Mouse (Mus musculus): ENCODE results near the gene Mnat1. TPM values are rescaled to one million over a fixed set of nuclear protein-coding genes. Genes with fewer than 3 reads are reported as not detected.

The Mnat1 gene
- polyA plus RNA-seq (2012; rRNA removed), result 3.3 and 4.6 TPM in 2 replicates

GRCm38 (mm10) chr12:73123093-73124041, at the start of gene Mnat1:
Gene Mnat1, plus strand, starts transcription at chr12:73123717.

GRCm38 (mm10) chr12:73113196-73113595, 10.3 kb upstream of the Mnat1 start, which contains the start of gene Six4:
Gene Six4, minus strand, starts transcription at chr12:73113456.

GRCm38 (mm10) chr12:73286287-73287092, 163.0 kb downstream of the Mnat1 start, which contains the start of the genes Trmt5 and Slc38a6:
Gene Trmt5, minus strand, starts transcription at chr12:73286710.
Gene Slc38a6, plus strand, starts transcription at chr12:73286779.

Other genes with a start within 250 kb of the Mnat1 start
- gene Six6, start 183.8 kb upstream of the Mnat1 start, polyA plus RNA-seq (2012; rRNA removed), result not detected in 2 replicates
- not detected in 2 replicates for gene 4930447C04Rik, start 182.9 kb upstream of the Mnat1 start, polyA plus RNA-seq (2012; rRNA removed)
- 0.31 and 0.71 TPM in 2 replicates for gene Six1, start 69.8 kb upstream of the Mnat1 start, polyA plus RNA-seq (2012; rRNA removed)
- gene Six4, start 10.3 kb upstream of the Mnat1 start, polyA plus RNA-seq (2012; rRNA removed), result 1.4 and 1.7 TPM in 2 replicates
- gene Trmt5, start 163.0 kb downstream of the Mnat1 start, polyA plus RNA-seq (2012; rRNA removed), result 3.2 and 4.5 TPM in 2 replicates
- gene Slc38a6, start 163.1 kb downstream of the Mnat1 start, polyA plus RNA-seq (2012; rRNA removed), result 19.0 and 24.5 TPM in 2 replicates